Mouse (Mus musculus): ENCODE results near the gene Lhx8. TPM values are rescaled to one million over a fixed set of nuclear protein-coding genes. Genes with fewer than 3 reads are reported as not detected.

The Lhx8 gene
- polyA plus RNA-seq (2016; fragmentation: Nextera tagmentation; extraction: Ambion mirVana): 2.5 and 4.8 TPM in 2 replicates

- Histone ChIP-seq H3K9me3 (no peaks in the 10 kb centered on the region), H3K27me3 (ENCODE audit: poor library complexity, severe bottlenecking) (peaks cover 100% of the 10 kb centered on the region), H3K4me1 (peaks cover 44% of the 10 kb centered on the region), H3K27ac (0 out of 2 replicates have a peak within 1 kb of the TSS, but pooled peaks have one; percentile 36), H3K4me3 (peak within 1 kb of the TSS; percentile 56), H3K36me3 (replicated peaks) (no peaks in the 10 kb centered on the region)
- under 1% methylated on average over 28 of the region's 28 CpGs for WGBS
- DNase-seq (ENCODE audit: extremely low spot score, low spot score): no peak
Observed at GRCm38 (mm10) chr3:154330181-154331002, at the start of gene Lhx8. Gene Lhx8 (minus strand): TSS chr3:154330659.

GRCm38 (mm10) chr3:154373536-154373935 lies 43.1 kb upstream of the Lhx8 start:
- WGBS: 80% methylated on average over 5 of the region's 5 CpGs
- H3K27me3 ChIP-seq (ENCODE audit: poor library complexity, severe bottlenecking): no peaks in the 10 kb centered on the region

GRCm38 (mm10) chr3:154372688-154373087 lies 42.2 kb upstream of the Lhx8 start:
- no peak overlapping the region for H3K4me3 ChIP-seq
- no peaks in the 10 kb centered on the region for H3K36me3 ChIP-seq (replicated peaks)
- DNase-seq (ENCODE audit: extremely low spot score, low spot score): no peak
- no peaks in the 10 kb centered on the region for H3K27me3 ChIP-seq (ENCODE audit: poor library complexity, severe bottlenecking)
- H3K4me1 ChIP-seq: peaks cover 3% of the 10 kb centered on the region; the same call in 1 of the 2 replicates
- H3K27ac ChIP-seq: no peak overlapping the region
- no peaks in the 10 kb centered on the region; the same call in 1 of the 2 replicates for H3K9me3 ChIP-seq

More at GRCm38 (mm10) chr3:154373536-154373935, 43.1 kb upstream of the Lhx8 start:
- DNase-seq (ENCODE audit: extremely low spot score, low spot score): no peak
- no peaks in the 10 kb centered on the region for H3K36me3 ChIP-seq (replicated peaks)
- no peak overlapping the region for H3K27ac ChIP-seq
- peaks cover 5% of the 10 kb centered on the region; the same call in 1 of the 2 replicates for H3K4me1 ChIP-seq
- no peak overlapping the region for H3K4me3 ChIP-seq
- no peaks in the 10 kb centered on the region; the same call in 1 of the 2 replicates for H3K9me3 ChIP-seq

- Histone ChIP-seq H3K9me3 (no peaks in the 10 kb centered on the region; the same call in 1 of the 2 replicates), H3K27me3 (ENCODE audit: poor library complexity, severe bottlenecking) (peaks cover 6% of the 10 kb centered on the region), H3K4me3 (no peak overlapping the region), H3K36me3 (replicated peaks) (no peaks in the 10 kb centered on the region), H3K27ac (no peak overlapping the region), H3K4me1 (0 out of 2 replicates have a peak, but pooled peaks cover 3% of the 10 kb centered on the region)
- no peak for DNase-seq (ENCODE audit: extremely low spot score, low spot score)
- WGBS: 70% methylated on average over 3 of the region's 3 CpGs
Observed at GRCm38 (mm10) chr3:154367327-154367726, 36.9 kb upstream of the Lhx8 start.

GRCm38 (mm10) chr3:154364604-154365209 lies 34.2 kb upstream of the Lhx8 start:
- no peaks in the 10 kb centered on the region; the same call in 1 of the 2 replicates for H3K9me3 ChIP-seq
- peaks cover 6% of the 10 kb centered on the region for H3K27me3 ChIP-seq (ENCODE audit: poor library complexity, severe bottlenecking)
- no peak overlapping the region for H3K4me3 ChIP-seq
- DNase-seq (ENCODE audit: extremely low spot score, low spot score): peak; percentile 39
- H3K4me1 ChIP-seq: 0 out of 2 replicates have a peak, but pooled peaks cover 3% of the 10 kb centered on the region
- no peaks in the 10 kb centered on the region for H3K36me3 ChIP-seq (replicated peaks)
- 28% methylated on average over 10 of the region's 10 CpGs for WGBS
- H3K27ac ChIP-seq: no peak overlapping the region

- peaks cover 6% of the 10 kb centered on the region for H3K27me3 ChIP-seq (ENCODE audit: poor library complexity, severe bottlenecking)
- no peak overlapping the region for H3K27ac ChIP-seq
- H3K36me3 ChIP-seq (replicated peaks): no peaks in the 10 kb centered on the region
- WGBS: 78% methylated on average over 9 of the region's 9 CpGs
- H3K9me3 ChIP-seq: no peaks in the 10 kb centered on the region; the same call in 1 of the 2 replicates
- no peak overlapping the region for H3K4me3 ChIP-seq
- H3K4me1 ChIP-seq: 0 out of 2 replicates have a peak, but pooled peaks cover 3% of the 10 kb centered on the region
- DNase-seq (ENCODE audit: extremely low spot score, low spot score): no peak
Observed at GRCm38 (mm10) chr3:154363507-154363906, 33.0 kb upstream of the Lhx8 start.

GRCm38 (mm10) chr3:154359231-154359630 lies 28.8 kb upstream of the Lhx8 start:
- no peak overlapping the region for H3K27ac ChIP-seq
- no peak overlapping the region for H3K4me3 ChIP-seq
- no peak for DNase-seq (ENCODE audit: extremely low spot score, low spot score)
- no peaks in the 10 kb centered on the region for H3K4me1 ChIP-seq
- WGBS: 80% methylated on average over 2 of the region's 2 CpGs
- H3K36me3 ChIP-seq (replicated peaks): no peaks in the 10 kb centered on the region
- peaks cover 6% of the 10 kb centered on the region for H3K27me3 ChIP-seq (ENCODE audit: poor library complexity, severe bottlenecking)
- no peaks in the 10 kb centered on the region for H3K9me3 ChIP-seq

GRCm38 (mm10) chr3:154340294-154340914 lies 9.9 kb upstream of the Lhx8 start:
- H3K9me3 ChIP-seq: no peaks in the 10 kb centered on the region
- 79% methylated on average over 13 of the region's 13 CpGs for WGBS
- no peak for DNase-seq (ENCODE audit: extremely low spot score, low spot score)
- H3K36me3 ChIP-seq (replicated peaks): no peaks in the 10 kb centered on the region
- H3K27me3 ChIP-seq (ENCODE audit: poor library complexity, severe bottlenecking): peaks cover 43% of the 10 kb centered on the region
- peaks cover 6% of the 10 kb centered on the region; the same call in 1 of the 2 replicates for H3K4me1 ChIP-seq
- no peak overlapping the region for H3K27ac ChIP-seq
- no peak overlapping the region for H3K4me3 ChIP-seq

GRCm38 (mm10) chr3:154339649-154340260 lies 9.3 kb upstream of the Lhx8 start:
- Histone ChIP-seq H3K4me1 (peaks cover 6% of the 10 kb centered on the region; the same call in 1 of the 2 replicates), H3K9me3 (no peaks in the 10 kb centered on the region), H3K27ac (no peak overlapping the region), H3K36me3 (replicated peaks) (no peaks in the 10 kb centered on the region), H3K27me3 (ENCODE audit: poor library complexity, severe bottlenecking) (peaks cover 49% of the 10 kb centered on the region), H3K4me3 (no peak overlapping the region)
- no peak for DNase-seq (ENCODE audit: extremely low spot score, low spot score)
- WGBS: 83% methylated on average over 17 of the region's 17 CpGs

- Histone ChIP-seq H3K27me3 (ENCODE audit: poor library complexity, severe bottlenecking) (peaks cover 98% of the 10 kb centered on the region), H3K27ac (no peak overlapping the region), H3K4me1 (peaks cover 27% of the 10 kb centered on the region), H3K4me3 (no peak overlapping the region), H3K9me3 (no peaks in the 10 kb centered on the region), H3K36me3 (replicated peaks) (no peaks in the 10 kb centered on the region)
- 1% methylated on average over 10 of the region's 10 CpGs for WGBS
- DNase-seq (ENCODE audit: extremely low spot score, low spot score): no peak
Observed at GRCm38 (mm10) chr3:154334806-154335205, 4.3 kb upstream of the Lhx8 start.

GRCm38 (mm10) chr3:154333401-154333999 lies 3.0 kb upstream of the Lhx8 start:
- WGBS: under 1% methylated on average over 16 of the region's 16 CpGs
- no peak for DNase-seq (ENCODE audit: extremely low spot score, low spot score)
- no peaks in the 10 kb centered on the region for H3K9me3 ChIP-seq
- H3K27ac ChIP-seq: no peak overlapping the region
- H3K4me3 ChIP-seq: no peak overlapping the region
- H3K4me1 ChIP-seq: peaks cover 36% of the 10 kb centered on the region
- no peaks in the 10 kb centered on the region for H3K36me3 ChIP-seq (replicated peaks)
- H3K27me3 ChIP-seq (ENCODE audit: poor library complexity, severe bottlenecking): peaks cover 98% of the 10 kb centered on the region

GRCm38 (mm10) chr3:154332941-154333340 lies 2.5 kb upstream of the Lhx8 start:
- no peak overlapping the region for H3K27ac ChIP-seq

More at GRCm38 (mm10) chr3:154332941-154333340, 2.5 kb upstream of the Lhx8 start:
- Histone ChIP-seq H3K9me3 (no peaks in the 10 kb centered on the region), H3K27me3 (ENCODE audit: poor library complexity, severe bottlenecking) (peaks cover 100% of the 10 kb centered on the region), H3K36me3 (replicated peaks) (no peaks in the 10 kb centered on the region), H3K4me1 (peaks cover 42% of the 10 kb centered on the region), H3K4me3 (no peak overlapping the region)
- under 1% methylated on average over 15 of the region's 15 CpGs for WGBS
- peak; percentile 34 for DNase-seq (ENCODE audit: extremely low spot score, low spot score)

Measured in forebrain, embryonic 10.5 days (tissue).